Mouse (Mus musculus): Measurements from ENCODE around the gene Sept8. TPM values are rescaled to one million over a fixed set of nuclear protein-coding genes. Genes with fewer than 3 reads are reported as not detected.

Sept8 gene
- polyA plus RNA-seq, 1 experiment from 2014 or later, result 17.4 TPM

DNA sequence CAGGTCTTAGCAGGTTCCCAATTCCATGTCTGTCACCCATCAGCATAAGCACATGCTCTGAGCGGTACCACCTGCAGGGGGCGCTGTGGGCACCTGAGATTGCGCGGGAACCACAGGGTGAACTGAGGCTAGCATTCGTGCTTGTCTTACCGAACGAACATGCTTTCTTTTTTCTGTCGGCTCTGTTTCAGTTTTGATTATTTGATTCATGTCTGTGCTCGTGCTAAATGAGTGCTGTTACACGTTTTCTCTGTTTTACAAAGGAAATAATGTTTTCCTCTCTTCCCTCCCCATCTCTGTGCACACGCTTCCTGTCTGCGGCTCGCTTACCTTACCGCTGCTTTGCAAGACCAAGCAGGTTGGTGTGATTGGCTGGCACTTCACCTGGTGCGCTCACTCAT is 71.3 kb downstream of the Sept8 start:
- H3K27me3 ChIP-seq (ENCODE audit: control insufficient read depth, insufficient read depth, low read length), result no peaks in the 10 kb centered on the region
- WGBS, result 44% methylated on average over 15 of the region's 15 CpGs
- no peak overlapping the region for H3K27ac ChIP-seq (replicated peaks in 1 of 2; ENCODE audit: control insufficient read depth in 1 of 2, insufficient read depth in 1 of 2, low read depth in 2 of 2, low read length in 2 of 2)
- H3K9ac ChIP-seq (ENCODE audit: low read length), result no peak overlapping the region
- no peak overlapping the region for H3K4me3 ChIP-seq (ENCODE audit: control insufficient read depth in 1 of 2, insufficient read depth in 1 of 2, low read depth in 1 of 2, low read length in 2 of 2)
- H3K4me1 ChIP-seq (ENCODE audit: control insufficient read depth in 2 of 2, insufficient read depth in 2 of 2, low read length in 2 of 2), result peaks cover 2 to 4% of the 10 kb centered on the region in 2 experiments; a peak in 3 of 4 replicates
- H3K36me3 ChIP-seq (ENCODE audit: control insufficient read depth, insufficient read depth, low read length), result peaks cover 48% of the 10 kb centered on the region
- no peak overlapping the region for H3K4me2 ChIP-seq (ENCODE audit: low read length)
- H3K9me3 ChIP-seq (ENCODE audit: control insufficient read depth, low read length), result no peaks in the 10 kb centered on the region
- no peak for ATAC-seq (ENCODE audit: insufficient number of reproducible peaks, insufficient read depth, low FRiP score, low read depth)

- Histone ChIP-seq H3K4me3 (ENCODE audit: control insufficient read depth in 1 of 2, insufficient read depth in 1 of 2, low read depth in 1 of 2, low read length in 2 of 2) (no peak overlapping the region), H3K27me3 (ENCODE audit: control insufficient read depth, insufficient read depth, low read length) (no peaks in the 10 kb centered on the region), H3K4me1 (ENCODE audit: control insufficient read depth in 2 of 2, insufficient read depth in 2 of 2, low read length in 2 of 2) (no peaks in the 10 kb centered on the region), H3K9me3 (ENCODE audit: control insufficient read depth, low read length) (no peaks in the 10 kb centered on the region), H3K9ac (ENCODE audit: low read length) (no peak overlapping the region), H3K4me2 (ENCODE audit: low read length) (no peak overlapping the region), H3K36me3 (ENCODE audit: control insufficient read depth, insufficient read depth, low read length) (peaks cover 49% of the 10 kb centered on the region), H3K27ac (replicated peaks in 1 of 2; ENCODE audit: control insufficient read depth in 1 of 2, insufficient read depth in 1 of 2, low read depth in 2 of 2, low read length in 2 of 2) (no peak overlapping the region)
- WGBS, result 88% methylated on average over 5 of the region's 5 CpGs
- no peak for ATAC-seq (ENCODE audit: insufficient number of reproducible peaks, insufficient read depth, low FRiP score, low read depth)
These were observed 72.1 kb downstream of the Sept8 start for GRCm38 (mm10) chr11:53591116-53591515.

Other genes starting within 250 kb of the Sept8 start
- gene Hspa4, start 218.8 kb upstream of the Sept8 start, polyA plus RNA-seq (2014; fragmentation: Nextera tagmentation; extraction: Ambion mirVana), result 66.8 and 74.0 TPM in 2 replicates
- gene Zcchc10, start 194.6 kb upstream of the Sept8 start, polyA plus RNA-seq (2014; fragmentation: Nextera tagmentation; extraction: Ambion mirVana), result 15.8 and 17.5 TPM in 2 replicates
- 56.2 and 72.9 TPM in 2 replicates for gene Aff4, start 168.4 kb upstream of the Sept8 start, polyA plus RNA-seq (2014; fragmentation: Nextera tagmentation; extraction: Ambion mirVana)
- gene Leap2, start 96.1 kb upstream of the Sept8 start, polyA plus RNA-seq (2014; fragmentation: Nextera tagmentation; extraction: Ambion mirVana), result not detected in 2 replicates
- gene Uqcrq, start 88.4 kb upstream of the Sept8 start, polyA plus RNA-seq (2014; fragmentation: Nextera tagmentation; extraction: Ambion mirVana), result 1,378 and 1,424 TPM in 2 replicates
- gene Gdf9, start 88.2 kb upstream of the Sept8 start, polyA plus RNA-seq (2014; fragmentation: Nextera tagmentation; extraction: Ambion mirVana), result 1.4 and 1.7 TPM in 2 replicates
- gene Gm10447, start 62.1 kb upstream of the Sept8 start, polyA plus RNA-seq (2014; fragmentation: Nextera tagmentation; extraction: Ambion mirVana), result 0.16 TPM in 1 of 2 replicates, not detected in the other
- 2.3 and 2.5 TPM in 2 replicates for gene Shroom1, start 62.1 kb upstream of the Sept8 start, polyA plus RNA-seq (2014; fragmentation: Nextera tagmentation; extraction: Ambion mirVana)
- not detected in 2 replicates for gene Gm9837, start 48.8 kb upstream of the Sept8 start, polyA plus RNA-seq (2014; fragmentation: Nextera tagmentation; extraction: Ambion mirVana)
- not detected in 2 replicates for gene Gm9945, start 39.1 kb upstream of the Sept8 start, polyA plus RNA-seq (2014; fragmentation: Nextera tagmentation; extraction: Ambion mirVana)
- 0.18 and 0.26 TPM in 2 replicates for gene Sowaha, start 39.0 kb upstream of the Sept8 start, polyA plus RNA-seq (2014; fragmentation: Nextera tagmentation; extraction: Ambion mirVana)
- 38.0 and 38.3 TPM in 2 replicates for gene Kif3a, start 48.1 kb downstream of the Sept8 start, polyA plus RNA-seq (2014; fragmentation: Nextera tagmentation; extraction: Ambion mirVana)
- 0.53 and 1.5 TPM in 2 replicates for gene Il4, start 99.4 kb downstream of the Sept8 start, polyA plus RNA-seq (2014; fragmentation: Nextera tagmentation; extraction: Ambion mirVana)
- gene Il13, start 115.4 kb downstream of the Sept8 start, polyA plus RNA-seq (2014; fragmentation: Nextera tagmentation; extraction: Ambion mirVana), result not detected in 2 replicates
- 18.2 and 19.7 TPM in 2 replicates for gene Rad50, start 188.1 kb downstream of the Sept8 start, polyA plus RNA-seq (2014; fragmentation: Nextera tagmentation; extraction: Ambion mirVana)
- gene Il5, start 201.5 kb downstream of the Sept8 start, polyA plus RNA-seq (2014; fragmentation: Nextera tagmentation; extraction: Ambion mirVana), result not detected in 2 replicates